Mouse (Mus musculus): ENCODE measurements around the gene Dalrd3.

Dalrd3 gene

GRCm38 (mm10) chr9:108608889-108609288 is 39.2 kb downstream of the Dalrd3 start:
- intact Hi-C loops (cut with DNase I): no loop called here

GRCm38 (mm10) chr9:108611488-108611887 is 41.8 kb downstream of the Dalrd3 start:
- intact Hi-C loops (cut with DNase I): no loop called here

GRCm38 (mm10) chr9:108617301-108617700 is 47.6 kb downstream of the Dalrd3 start:
- intact Hi-C loops (cut with DNase I): no loop called here

Small RNAs within 50 kb of the gene (microRNA-seq; reads per million reads assigned to microRNA genes)
- gene Gm24083 (0 reads per million in 2 experiments), gene Mir191 (0 reads per million in 2 experiments), gene Mir425 (895 to 1,044 reads per million in 2 experiments)

Data from adrenal gland (tissue).